Mouse (Mus musculus): Measurements from ENCODE around the gene Strbp. TPM values are rescaled to one million over a fixed set of nuclear protein-coding genes. Genes with fewer than 3 reads are reported as not detected.
A peak's percentile ranks its signal among the peaks of the same experiment; 100 is the strongest.

The Strbp gene
- polyA plus RNA-seq, 1 experiment = 1.8 TPM

GRCm38 (mm10) chr2:37442611-37443591, 260.8 kb downstream of the Strbp start, which contains the start of the genes Zbtb26, Zbtb6 and Rabgap1:
TSS of gene Zbtb26 (minus strand) at chr2:37443135.
TSS of gene Zbtb6 (minus strand) at chr2:37443171.
TSS of gene Rabgap1 (plus strand) at chr2:37443279.
- Histone ChIP-seq H3ac (ENCODE audit: control insufficient read depth, insufficient read length, low read depth) (peak within 1 kb of the TSS; percentile 93), H3K79me3 (ENCODE audit: low read depth) (peaks cover 70% of the 10 kb centered on the region), H3K36me3 (ENCODE audit: control insufficient read depth, insufficient read depth) (peaks cover 16% of the 10 kb centered on the region), H3K79me2 (ENCODE audit: control insufficient read depth, insufficient read depth) (peaks cover 99% of the 10 kb centered on the region), H3K27me3 (ENCODE audit: control insufficient read depth, insufficient read depth, insufficient read length) (no peaks in the 10 kb centered on the region), H3K4me3 (ENCODE audit: insufficient read depth, poor library complexity, severe bottlenecking) (peak within 1 kb of the TSS; percentile 84)
- TF ChIP-seq MAX (IDR thresholded peaks at IDR 0.05) = peak; percentile 47
- TF ChIP-seq USF1 (IDR thresholded peaks at IDR 0.05; ENCODE audit: low read depth) = peak; percentile 48
- no peak for TF ChIP-seq FOSL1 (IDR thresholded peaks at IDR 0.05; ENCODE audit: insufficient read depth, low read length, poor library complexity, severe bottlenecking)
- TF ChIP-seq CTCF (IDR thresholded peaks at IDR 0.05; ENCODE audit: control insufficient read depth, insufficient read depth, insufficient read length) = no peak
- TF ChIP-seq MYOD1 (IDR thresholded peaks at IDR 0.05; ENCODE audit: control insufficient read depth, insufficient read length, low read depth) = no peak
- no peak for TF ChIP-seq CEBPB (IDR thresholded peaks at IDR 0.05; ENCODE audit: low read depth)

Small RNA genes within 50 kb of the gene (microRNA-seq; reads per million reads assigned to microRNA genes)
- gene Mir5128 (ENCODE audit: borderline microRNAs expressed) = not detected

Other genes with a start within 250 kb of the Strbp start
- 0.02 TPM for gene Gpr21, start 187.5 kb downstream of the Strbp start, polyA plus RNA-seq (2012; fragmentation: generic; extraction: Trizol)
- 0.01 TPM for gene Crb2, start 72.4 kb upstream of the Strbp start, polyA plus RNA-seq (2012; fragmentation: generic; extraction: Trizol)

Measured in C2C12 (cell line).